Comparison of ENCODE assay signal across 29 mouse cellular contexts in genomic region chr8:12504777-12505176, GRCm38 (mm10).
A peak's percentile ranks its signal among the peaks of the same experiment; 100 is the strongest.
DNase-seq lines count a peak whose midpoint lies in the region; ATAC-seq and TF ChIP-seq lines count a peak whose summit lies in the region.
"Had no signal": no experiment of that assay in that cellular context is flagged by ENCODE, and none has a peak within 500 bp of the region (broad histone marks: within the 10 kb centered on the region; RNA-seq: fewer than 3 reads in every experiment).

No protein-coding gene starts in this region.

- DNase-seq in midbrain, embryonic 10.5 days (ENCODE audit: low spot score): peak; percentile 60
- DNase-seq in midbrain, postnatal 0 days (ENCODE audit: low spot score): no peak
- DNase-seq in ES-E14 (ENCODE audit: low read depth, low spot score): no peak
- no peak for DNase-seq in adrenal gland, postnatal 25 days
- DNase-seq in lung, postnatal 25 days (ENCODE audit: low spot score): no peak
- no peak for DNase-seq in adipocyte (ENCODE audit: low spot score)
- DNase-seq: adrenal gland, postnatal 10 days; cerebellum, adult 8-10 months; gastrocnemius, postnatal 10 days; kidney, postnatal 25 days; layer of hippocampus, postnatal 36 days; liver, embryonic 13.5 days; lung, adult 2 months; lung, postnatal 36 days; right cerebral cortex, postnatal 14 days; thymus, adult 2 months; thymus, postnatal 4 days had no signal

- peaks cover 76% of the 10 kb centered on the region for H3K27me3 ChIP-seq in midbrain, embryonic 10.5 days (ENCODE audit: low read depth, poor library complexity, severe bottlenecking)
- H3K27me3 ChIP-seq in midbrain, postnatal 0 days (ENCODE audit: insufficient read depth, low read length): peaks cover 22% of the 10 kb centered on the region
- H3K27me3 ChIP-seq in forebrain, embryonic 12.5 days: peaks cover 30% of the 10 kb centered on the region
- peaks cover 14% of the 10 kb centered on the region for H3K27me3 ChIP-seq in midbrain, embryonic 15.5 days (replicated peaks)

- H3K9ac ChIP-seq in midbrain, postnatal 0 days (replicated peaks; ENCODE audit: low read length, poor library complexity, severe bottlenecking): no peak overlapping the region
- no peak overlapping the region for H3K9ac ChIP-seq in ES-E14 (ENCODE audit: insufficient read depth, low read depth, low read length, poor library complexity, severe bottlenecking)
- H3K9ac ChIP-seq in forebrain, embryonic 12.5 days: no peak overlapping the region
- H3K9ac ChIP-seq in midbrain, embryonic 15.5 days: no peak overlapping the region
- H3K9ac ChIP-seq: embryonic facial prominence, embryonic 13.5 days; limb, embryonic 13.5 days; liver, embryonic 13.5 days had no signal

- H3K27ac ChIP-seq in midbrain, embryonic 10.5 days (replicated peaks): peak overlapping the region; percentile 90
- no peak overlapping the region for H3K27ac ChIP-seq in midbrain, postnatal 0 days (ENCODE audit: low read depth, low read length)
- H3K27ac ChIP-seq in ES-E14 (ENCODE audit: insufficient read depth, low read depth, low read length, poor library complexity, severe bottlenecking): peak overlapping the region; percentile 88; the same call in 1 of the 2 replicates
- H3K27ac ChIP-seq in forebrain, embryonic 12.5 days: peak overlapping the region; percentile 89
- 0 out of 2 replicates have a peak overlapping the region, but pooled peaks have one; percentile 39 for H3K27ac ChIP-seq in midbrain, embryonic 15.5 days
- H3K27ac ChIP-seq: embryonic facial prominence, embryonic 13.5 days; heart, embryonic 10.5 days; hindbrain, postnatal 0 days; limb, embryonic 13.5 days; liver, embryonic 13.5 days; stomach, postnatal 0 days had no signal

- H3K36me3 ChIP-seq in midbrain, embryonic 10.5 days: no peaks in the 10 kb centered on the region
- no peaks in the 10 kb centered on the region for H3K36me3 ChIP-seq in midbrain, postnatal 0 days (ENCODE audit: insufficient read depth, low read length)
- H3K36me3 ChIP-seq in ES-E14 (ENCODE audit: control insufficient read depth, insufficient read depth, low read length, poor library complexity, severe bottlenecking): no peaks in the 10 kb centered on the region
- H3K36me3 ChIP-seq in forebrain, embryonic 12.5 days (replicated peaks): no peaks in the 10 kb centered on the region
- no peaks in the 10 kb centered on the region for H3K36me3 ChIP-seq in midbrain, embryonic 15.5 days (replicated peaks)
- H3K36me3 ChIP-seq: embryonic facial prominence, embryonic 13.5 days; heart, embryonic 10.5 days; limb, embryonic 13.5 days; liver, embryonic 13.5 days had no signal

- no peak overlapping the region for H3K4me2 ChIP-seq in midbrain, postnatal 0 days (ENCODE audit: low read depth, low read length, poor library complexity, severe bottlenecking)
- H3K4me2 ChIP-seq in forebrain, embryonic 12.5 days: peak overlapping the region; percentile 35
- no peak overlapping the region for H3K4me2 ChIP-seq in midbrain, embryonic 15.5 days
- H3K4me2 ChIP-seq: embryonic facial prominence, embryonic 13.5 days; limb, embryonic 13.5 days; liver, embryonic 13.5 days had no signal

- no peaks in the 10 kb centered on the region for H3K9me3 ChIP-seq in midbrain, embryonic 10.5 days (replicated peaks)
- no peaks in the 10 kb centered on the region for H3K9me3 ChIP-seq in midbrain, postnatal 0 days (ENCODE audit: low read length)
- H3K9me3 ChIP-seq in ES-E14 (ENCODE audit: control insufficient read depth, insufficient read depth, low read depth, low read length): no peaks in the 10 kb centered on the region
- H3K9me3 ChIP-seq in forebrain, embryonic 12.5 days: no peaks in the 10 kb centered on the region
- H3K9me3 ChIP-seq in midbrain, embryonic 15.5 days: no peaks in the 10 kb centered on the region
- H3K9me3 ChIP-seq: embryonic facial prominence, embryonic 13.5 days; heart, embryonic 10.5 days; limb, embryonic 13.5 days; liver, embryonic 13.5 days; megakaryocyte, embryonic 14.5 days had no signal

- H3K4me1 ChIP-seq in midbrain, embryonic 10.5 days: peaks cover 61% of the 10 kb centered on the region
- no peaks in the 10 kb centered on the region; the same call in 1 of the 2 replicates for H3K4me1 ChIP-seq in midbrain, postnatal 0 days (ENCODE audit: insufficient read depth, low read length)
- peaks cover 16 to 33% of the 10 kb centered on the region in 2 experiments for H3K4me1 ChIP-seq in ES-E14 (ENCODE audit: control insufficient read depth in 2 of 2, insufficient read depth in 2 of 2, low read length in 2 of 2, poor library complexity in 1 of 2)
- H3K4me1 ChIP-seq in forebrain, embryonic 12.5 days: peaks cover 52% of the 10 kb centered on the region
- peaks cover 32% of the 10 kb centered on the region for H3K4me1 ChIP-seq in midbrain, embryonic 15.5 days
- H3K4me1 ChIP-seq: liver, embryonic 13.5 days; megakaryocyte, embryonic 14.5 days had no signal

- ATAC-seq in midbrain, postnatal 0 days (ENCODE audit: low FRiP score): no peak
- ATAC-seq in forebrain, embryonic 12.5 days (ENCODE audit: low FRiP score): no peak
- no peak for ATAC-seq in midbrain, embryonic 15.5 days (replicated peaks)
- ATAC-seq: activated CD4-positive, CD25-positive, alpha-beta regulatory T cell, adult 4 months; hindbrain, postnatal 0 days; intestine, embryonic 16.5 days had no signal

- in situ Hi-C loops in ES-E14 (cut with MboI; ENCODE audit: low sequenced_read_pairs in 2 of 2, unreplicated experiment in 2 of 2): no loop called here

- peak overlapping the region; percentile 49; the same call in 1 of the 2 replicates for H3K4me3 ChIP-seq in midbrain, embryonic 10.5 days
- H3K4me3 ChIP-seq in midbrain, postnatal 0 days (ENCODE audit: low read depth, low read length): no peak overlapping the region
- H3K4me3 ChIP-seq in ES-E14 (ENCODE audit: insufficient read depth in 1 of 2, low read depth in 1 of 2, low read length in 2 of 2, poor library complexity in 1 of 2, severe bottlenecking in 1 of 2): peak overlapping the region in 1 of 2 experiments; percentile 22; a peak in 1 of 4 replicates
- no peak overlapping the region for H3K4me3 ChIP-seq in forebrain, embryonic 12.5 days (replicated peaks)
- H3K4me3 ChIP-seq in midbrain, embryonic 15.5 days: no peak overlapping the region
- H3K4me3 ChIP-seq: embryonic facial prominence, embryonic 13.5 days; erythroblast, embryonic 14.5 days; heart, embryonic 10.5 days; limb, embryonic 13.5 days; liver, embryonic 13.5 days; megakaryocyte, embryonic 14.5 days; myocyte had no signal

- TF ChIP-seq CTCF in midbrain, postnatal 0 days (IDR thresholded peaks at IDR 0.05): no peak

- 5% methylated on average over 3 of the region's 3 CpGs for WGBS in midbrain, embryonic 10.5 days
- WGBS in midbrain, postnatal 0 days: 15% methylated on average over 3 of the region's 3 CpGs
- WGBS in forebrain, embryonic 12.5 days: 3% methylated on average over 3 of the region's 3 CpGs
- 6% methylated on average over 3 of the region's 3 CpGs for WGBS in midbrain, embryonic 15.5 days

TF ChIP-seq in ES-E14, 5 proteins besides CTCF, POLR2A, EP300 and RAD21:
- no peak for TF ChIP-seq MAFK (IDR thresholded peaks at IDR 0.05; ENCODE audit: insufficient read depth, low read depth, low read length)
- no peak for TF ChIP-seq CHD2 (IDR thresholded peaks at IDR 0.05; ENCODE audit: low read depth, low read length)
- TF ChIP-seq ZNF384 (IDR thresholded peaks at IDR 0.05; ENCODE audit: low read depth, low read length): no peak
- TF ChIP-seq ZC3H11A (IDR thresholded peaks at IDR 0.05; ENCODE audit: borderline replicate concordance, low read depth, low read length): no peak
- no peak for TF ChIP-seq HCFC1 (IDR thresholded peaks at IDR 0.05; ENCODE audit: borderline replicate concordance, insufficient read depth, low read length)
